Mouse (Mus musculus): ENCODE data around the gene Zfp653.

Zfp653 gene

DNA sequence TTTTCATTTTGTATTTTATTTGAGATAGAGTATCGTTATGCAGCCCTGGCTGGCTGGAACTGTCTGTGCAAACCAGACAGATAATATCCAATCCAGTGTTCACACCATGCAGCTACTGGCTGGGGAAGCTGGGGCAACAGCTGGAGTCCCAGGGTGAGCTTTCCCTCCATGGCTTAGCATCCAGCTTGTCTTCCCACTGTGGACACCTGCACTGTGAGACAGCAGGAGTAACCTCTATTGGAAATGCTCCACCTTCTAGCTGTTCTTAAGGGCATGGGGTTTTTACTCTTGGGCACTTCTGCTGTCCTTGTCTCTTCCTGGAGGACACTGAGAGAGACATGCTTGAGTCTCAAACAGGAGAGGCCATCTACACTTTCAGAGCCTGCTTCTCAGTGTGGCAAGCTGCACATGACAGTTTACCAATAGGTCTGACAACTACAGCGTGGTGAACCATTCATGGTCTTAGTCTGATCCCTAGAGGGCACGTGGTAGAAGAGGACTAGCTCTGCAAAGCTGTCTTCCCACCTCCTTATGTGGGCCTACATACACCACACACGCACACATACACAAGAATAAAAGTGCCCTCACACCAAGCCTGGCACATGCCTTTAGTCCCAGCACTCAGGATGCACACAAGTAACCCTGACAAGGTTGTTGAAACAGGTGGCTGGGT is 1.2 kb downstream of the Zfp653 start:
- DNase-seq (ENCODE audit: extremely low read depth, low read depth): no peak

DNA sequence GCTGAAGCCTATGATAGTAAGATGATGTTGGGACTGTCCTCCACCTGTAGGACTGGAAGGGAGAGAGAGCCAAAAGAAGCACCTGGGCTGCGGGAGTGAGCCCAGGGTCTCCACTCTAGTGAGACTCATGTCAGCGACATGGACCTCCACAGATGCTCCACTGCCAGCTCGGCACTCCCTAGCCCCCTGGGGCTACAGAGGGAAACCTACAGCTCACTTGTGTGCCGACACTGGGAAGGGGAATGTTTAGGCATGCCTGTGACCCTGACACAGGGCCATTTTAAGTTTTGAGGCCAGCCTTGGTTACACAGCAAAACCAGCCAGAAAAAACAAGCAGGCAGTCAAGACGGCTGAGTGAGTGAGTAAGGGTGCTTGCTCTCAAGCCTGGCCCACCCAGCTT is 4.0 kb downstream of the Zfp653 start:
- DNase-seq (ENCODE audit: extremely low read depth, low read depth): no peak

DNA sequence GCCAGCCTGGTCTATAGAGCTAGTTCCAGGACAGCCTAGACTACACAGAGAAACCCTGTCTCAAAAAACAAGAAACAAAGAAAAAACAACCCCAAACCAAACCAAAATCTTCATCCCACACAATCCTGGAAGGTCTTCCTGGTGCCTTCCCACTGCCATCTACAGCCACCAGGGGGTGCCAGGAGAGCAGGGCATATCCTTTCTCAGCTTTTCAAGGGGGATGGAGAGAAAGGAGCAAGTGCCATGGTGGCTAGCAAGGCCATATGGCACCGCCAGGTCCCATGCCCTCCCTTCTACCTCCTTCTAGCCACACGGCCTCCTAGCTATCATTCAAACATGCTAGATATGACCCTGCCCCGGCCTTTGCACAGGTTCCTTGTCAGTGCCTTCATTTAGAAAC is 4.7 kb downstream of the Zfp653 start:
- DNase-seq (ENCODE audit: extremely low read depth, low read depth): no peak

DNA sequence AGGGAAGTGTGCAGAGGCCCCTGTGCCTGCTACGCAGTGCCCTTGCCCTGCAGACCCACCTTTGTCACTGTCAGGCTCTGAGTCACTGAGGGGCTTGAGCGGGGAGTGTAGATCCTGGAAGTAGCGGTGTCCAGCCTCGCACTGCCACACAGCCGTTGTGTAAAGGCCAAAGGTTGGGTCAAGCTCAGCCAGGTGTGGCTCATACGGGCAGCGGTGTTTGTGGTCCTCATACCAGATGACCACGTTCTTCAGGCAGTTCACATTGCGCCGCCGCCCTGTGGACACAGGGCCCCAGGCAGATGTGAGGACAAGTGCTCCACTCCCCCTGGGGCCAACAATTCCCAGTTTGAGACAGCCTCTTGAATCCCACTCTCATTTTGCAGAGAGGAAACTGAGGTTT is 5.5 kb downstream of the Zfp653 start:
- no peak for DNase-seq (ENCODE audit: extremely low read depth, low read depth)

DNA sequence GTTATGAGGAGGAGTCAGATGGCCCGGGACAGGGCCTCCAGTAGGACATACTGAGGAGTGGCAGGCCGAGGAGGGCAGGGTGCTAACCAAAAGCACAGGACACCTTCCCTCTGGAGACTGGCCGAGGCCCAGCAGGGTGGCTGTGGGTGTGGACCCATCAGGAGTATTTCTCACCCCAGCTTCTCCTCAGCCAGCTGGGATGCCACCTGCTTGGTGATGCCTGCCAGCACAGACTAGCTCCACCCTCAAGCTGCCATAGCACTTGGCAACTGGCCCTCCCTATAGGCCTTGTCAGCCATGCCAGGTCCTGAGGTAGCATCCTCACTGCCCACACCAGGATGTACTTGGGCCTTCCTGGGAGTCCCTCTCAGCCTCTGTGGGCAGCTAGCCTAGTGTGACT is 6.8 kb downstream of the Zfp653 start:
- no peak for DNase-seq (ENCODE audit: extremely low read depth, low read depth)

DNA sequence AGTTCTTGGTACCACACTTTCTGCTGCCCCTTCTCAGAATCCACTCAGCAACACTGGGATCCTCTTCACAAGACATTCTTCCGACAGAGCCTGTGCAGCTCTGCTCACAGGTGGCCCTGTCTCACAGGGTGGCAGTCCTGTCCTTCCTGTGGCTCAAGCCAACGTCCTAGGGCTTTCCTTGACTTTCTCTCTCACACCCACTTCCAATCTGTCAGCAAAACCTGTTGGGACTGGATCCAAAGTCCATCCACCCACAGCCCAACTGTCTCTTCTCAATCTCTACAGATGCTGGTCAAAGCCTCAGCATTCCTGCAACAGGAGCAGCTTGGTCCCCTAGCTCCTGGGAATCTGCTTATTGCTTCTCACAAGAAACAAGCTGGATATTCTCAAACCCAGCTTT is 9.8 kb downstream of the Zfp653 start:
- DNase-seq (ENCODE audit: extremely low read depth, low read depth): no peak

DNA sequence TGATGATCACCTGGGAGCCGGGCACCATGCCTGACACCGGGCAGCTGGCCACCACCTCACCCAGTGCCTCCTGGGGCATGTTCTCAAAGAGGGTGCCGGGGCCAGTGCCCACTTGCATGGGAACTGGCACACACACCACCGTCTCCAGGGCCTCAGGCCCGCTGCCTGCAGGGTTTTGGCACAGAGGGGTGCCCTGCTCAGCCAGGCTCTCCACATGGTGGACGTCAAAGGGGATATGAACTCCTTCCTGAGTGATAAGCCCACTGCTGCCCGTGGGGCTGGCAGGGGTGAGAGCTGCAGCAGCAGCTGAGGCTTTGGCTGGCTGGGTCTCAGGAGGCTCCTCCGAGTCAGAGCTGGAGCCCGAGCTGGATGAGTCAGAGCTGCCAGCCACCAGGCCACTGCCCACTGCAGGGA is 13.2 kb downstream of the Zfp653 start:
- no peak for DNase-seq (ENCODE audit: extremely low read depth, low read depth)

DNA sequence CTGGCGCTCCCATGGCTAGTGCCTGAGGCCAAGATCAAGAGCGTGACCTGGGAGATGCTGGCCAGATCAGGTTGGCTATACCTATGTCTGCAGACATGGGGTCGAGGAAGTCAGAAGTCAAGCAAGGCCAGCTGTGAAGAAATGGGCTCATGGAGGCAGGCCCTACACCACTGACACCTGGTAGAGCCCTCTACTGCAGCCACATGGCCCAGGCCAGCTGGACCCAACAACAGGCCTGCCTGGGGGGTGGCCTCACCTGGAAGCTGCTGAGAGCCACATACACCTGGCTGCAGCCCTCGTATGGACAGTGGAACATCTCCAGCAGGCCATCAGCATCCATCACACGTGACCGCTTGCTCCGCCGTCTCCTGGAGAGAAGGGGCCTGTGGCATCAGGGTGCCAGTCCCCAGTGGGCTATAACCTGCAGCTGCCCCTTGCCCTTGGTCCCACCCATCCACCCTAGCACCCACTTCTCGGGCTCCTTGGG is 14.1 kb downstream of the Zfp653 start:
- DNase-seq (ENCODE audit: extremely low read depth, low read depth): no peak

DNA sequence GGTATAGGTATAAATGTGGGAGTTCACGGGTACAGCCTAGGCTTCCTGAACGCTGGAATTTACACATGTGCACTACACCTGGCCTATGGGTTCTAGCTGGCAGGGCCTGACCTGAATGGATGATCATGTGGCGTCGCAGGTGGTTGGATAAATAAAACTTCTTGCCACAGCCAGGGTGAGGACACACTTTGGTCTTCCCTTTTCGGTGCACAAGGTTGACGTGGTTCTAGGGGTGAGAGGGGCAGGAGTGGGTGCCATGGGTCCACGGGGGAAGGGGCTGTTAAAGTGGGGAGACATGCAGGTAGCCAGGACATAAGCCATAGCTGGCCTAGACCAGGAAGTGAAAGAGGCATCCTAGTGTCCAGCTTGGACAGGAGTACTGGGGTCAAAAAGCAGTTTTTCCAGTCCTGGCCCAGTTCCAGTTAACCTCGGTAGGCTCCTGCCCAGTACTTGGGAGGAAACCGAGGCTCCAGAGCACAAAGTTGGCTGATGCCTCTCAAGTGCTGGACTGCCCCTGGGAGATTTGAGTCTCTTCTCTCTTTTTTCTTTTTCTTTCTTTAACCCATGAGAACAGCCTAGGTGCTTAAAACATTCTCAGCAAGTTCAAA is 14.8 kb downstream of the Zfp653 start:
- no peak for DNase-seq (ENCODE audit: extremely low read depth, low read depth)

DNA sequence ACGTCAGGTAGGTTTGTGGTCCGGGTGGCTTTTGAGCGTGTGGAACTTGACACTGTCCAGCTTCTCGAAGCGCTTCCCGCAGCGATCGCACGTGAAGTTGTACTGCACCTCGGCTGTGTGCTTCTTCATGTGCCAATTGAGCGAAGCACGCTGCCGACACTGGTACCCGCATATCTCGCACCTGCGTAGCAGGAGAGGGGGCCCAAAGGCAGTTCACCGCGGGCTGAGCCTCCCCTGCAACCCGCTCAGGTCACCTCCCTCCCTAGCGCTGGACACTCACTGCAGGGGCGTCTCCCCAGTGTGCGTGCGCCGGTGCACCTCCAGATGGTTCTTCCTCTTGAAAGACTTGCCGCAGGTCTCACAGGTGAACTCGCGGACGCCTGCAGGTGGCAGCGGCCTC is 15.5 kb downstream of the Zfp653 start:
- no peak for DNase-seq (ENCODE audit: extremely low read depth, low read depth)

DNA sequence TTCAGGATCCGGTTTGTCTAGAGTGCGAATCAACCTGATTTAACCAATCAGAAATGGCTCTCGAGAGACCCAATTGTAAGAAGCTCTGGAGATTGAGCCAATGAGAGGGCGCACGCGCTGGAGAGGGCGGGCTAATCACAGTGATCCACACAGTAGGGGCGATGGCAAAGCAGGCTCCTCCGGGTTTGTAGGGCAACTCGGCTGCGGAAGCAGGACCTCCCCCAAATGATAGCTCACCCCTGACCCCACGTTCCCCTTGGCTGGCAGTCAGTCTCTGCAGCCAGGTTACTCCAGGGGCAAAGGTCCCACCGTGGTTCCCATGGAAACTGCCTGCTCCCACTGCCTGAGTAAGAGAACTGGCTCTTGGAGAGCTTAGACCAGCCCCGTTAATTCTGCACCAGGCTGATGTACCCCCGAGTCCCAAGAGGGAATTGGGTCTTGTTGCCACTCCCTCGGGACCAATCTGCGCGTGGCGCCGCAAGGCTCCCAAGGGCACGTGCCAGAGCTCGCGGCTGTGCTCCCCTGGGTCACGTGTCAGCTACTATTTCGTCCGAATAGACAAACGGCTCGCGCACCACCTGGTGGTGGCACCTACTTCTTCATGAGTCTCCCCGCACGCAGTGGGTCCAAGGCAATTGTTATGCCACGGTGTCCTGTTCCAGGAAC is 16.6 kb downstream of the Zfp653 start:
- DNase-seq (ENCODE audit: extremely low read depth, low read depth): peak; percentile 64

DNA sequence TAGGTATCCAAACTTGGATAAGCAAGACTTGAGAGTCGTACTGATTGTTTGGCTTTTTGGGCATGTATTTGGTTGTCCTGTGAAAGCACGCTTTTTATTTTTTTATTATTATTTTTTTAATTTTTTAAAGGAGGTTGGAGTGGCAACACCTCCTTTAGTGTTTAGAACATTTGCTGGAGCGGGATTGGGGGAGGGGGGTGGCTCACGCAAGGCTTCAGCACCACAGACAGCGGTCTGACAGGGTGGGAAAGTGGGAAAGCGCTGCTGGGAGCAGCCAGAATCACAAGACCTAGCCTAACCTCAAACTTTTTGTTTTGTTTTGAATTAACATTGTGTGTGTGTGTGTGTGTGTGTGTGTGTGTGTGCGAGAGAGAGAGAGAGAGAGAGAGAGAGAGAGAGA is 17.5 kb downstream of the Zfp653 start:
- DNase-seq (ENCODE audit: extremely low read depth, low read depth): no peak

DNA sequence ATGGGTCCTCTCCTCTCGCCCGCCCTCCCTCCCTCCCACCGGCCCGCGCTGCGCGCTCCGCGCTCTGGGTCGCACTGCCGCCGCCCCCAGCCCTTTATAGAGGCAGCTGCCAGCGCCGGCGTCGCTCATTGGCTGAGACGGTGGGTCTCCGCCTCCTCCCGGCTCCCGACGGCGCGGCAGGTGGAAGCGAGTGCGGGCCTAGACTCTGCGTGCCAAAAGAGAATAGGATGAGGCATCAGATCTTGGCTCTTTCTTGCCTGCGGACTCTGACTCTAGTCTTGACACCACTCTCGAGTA is 19.3 kb downstream of the Zfp653 start, which contains the start of gene Elavl3:
Gene Elavl3 (minus strand): TSS at position 66 of the 297 bp plus-strand sequence.
- no peak for DNase-seq (ENCODE audit: extremely low read depth, low read depth)

DNA sequence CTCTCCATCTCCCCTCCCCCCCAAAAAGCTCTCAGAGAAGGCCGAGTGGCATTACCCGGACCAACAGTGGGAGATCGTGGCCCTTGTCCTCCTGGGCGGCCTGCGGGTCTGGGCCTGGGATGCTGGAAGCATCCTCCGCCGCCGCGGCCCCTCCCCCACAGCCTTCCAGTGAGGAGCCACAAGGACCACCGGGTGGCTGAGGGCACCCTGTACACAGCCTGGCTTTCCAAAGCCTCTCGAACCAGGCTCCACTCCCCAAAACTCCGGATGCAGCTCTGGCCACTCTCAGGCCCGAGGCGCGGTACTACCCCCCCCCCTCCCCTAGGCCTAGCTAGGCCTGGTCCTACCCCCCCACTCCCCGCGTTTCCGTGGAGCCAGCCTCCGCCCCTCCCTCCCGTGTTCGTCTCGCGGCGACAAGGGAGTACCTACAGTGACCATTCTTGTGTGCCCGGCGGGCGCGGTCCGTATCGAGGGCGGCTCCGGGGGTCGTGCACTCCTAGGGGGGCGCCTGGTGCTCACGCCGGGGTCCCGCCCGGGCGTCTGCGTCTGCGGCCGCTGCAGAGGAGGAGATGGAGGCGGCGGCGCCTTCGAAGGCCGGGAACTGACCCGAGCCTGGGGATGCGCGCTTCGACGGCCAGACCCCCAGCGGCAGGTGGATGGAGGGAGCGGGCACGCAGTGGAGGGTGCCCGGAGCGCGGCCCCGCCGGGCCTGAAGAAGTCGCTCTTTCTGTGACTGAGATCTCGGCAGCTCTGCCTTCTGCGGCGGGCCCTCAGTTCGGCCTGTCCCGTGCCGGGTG is 19.8 kb downstream of the Zfp653 start:
- DNase-seq (ENCODE audit: extremely low read depth, low read depth): no peak

DNA sequence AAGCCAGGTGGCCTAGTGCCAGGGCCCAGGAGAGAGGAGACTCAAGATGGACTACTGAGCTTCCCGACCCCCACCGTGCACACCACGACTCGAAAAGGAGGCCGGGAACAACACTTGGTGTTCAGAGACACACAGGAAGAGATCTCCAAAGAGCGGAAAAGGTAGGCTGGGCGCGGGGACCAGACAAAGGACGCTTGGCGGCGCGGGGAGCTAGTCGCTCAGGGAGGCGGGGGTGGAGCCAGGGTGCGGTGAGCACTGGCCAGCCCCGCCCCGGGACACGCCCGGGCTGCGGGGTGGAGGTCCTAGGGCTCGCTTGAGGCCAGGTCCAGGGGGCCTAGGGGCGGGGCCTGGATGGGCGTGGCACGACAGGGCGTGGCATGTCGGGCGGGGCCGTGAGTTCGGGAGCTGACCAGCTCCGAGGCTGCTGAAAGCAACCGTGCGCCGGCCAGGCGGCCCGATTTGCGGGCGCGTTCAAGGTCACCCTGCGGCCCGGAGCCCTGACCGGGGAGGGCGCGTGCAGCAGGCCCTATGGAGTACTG is 20.8 kb downstream of the Zfp653 start:
- DNase-seq (ENCODE audit: extremely low read depth, low read depth): no peak

DNA sequence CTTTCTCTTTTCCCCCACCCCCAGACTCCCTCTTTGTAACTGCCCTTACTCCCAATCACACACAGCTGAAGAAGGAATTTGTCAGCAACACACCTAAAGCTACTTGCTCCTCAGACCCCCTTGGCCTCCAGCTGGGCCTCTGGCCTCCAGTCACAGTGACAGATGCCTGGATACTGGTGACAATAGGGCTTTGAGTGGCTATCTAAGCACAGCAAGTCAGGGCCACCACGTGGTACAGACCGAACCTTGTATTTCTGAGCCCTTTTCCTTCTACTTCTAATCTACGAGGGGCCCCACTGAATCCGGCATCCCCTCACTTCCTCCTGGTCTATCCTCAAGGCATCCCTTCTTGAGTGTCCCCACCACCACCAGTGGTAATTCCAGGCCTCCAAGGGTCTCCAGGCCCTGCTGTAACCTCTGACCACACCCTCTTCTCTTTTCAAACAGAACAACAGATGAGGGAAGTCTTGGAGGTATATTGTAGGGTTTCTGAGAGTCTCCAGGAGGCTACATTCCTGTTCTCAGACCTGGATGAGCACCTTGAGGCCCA is 21.4 kb downstream of the Zfp653 start:
- no peak for DNase-seq (ENCODE audit: extremely low read depth, low read depth)

DNA sequence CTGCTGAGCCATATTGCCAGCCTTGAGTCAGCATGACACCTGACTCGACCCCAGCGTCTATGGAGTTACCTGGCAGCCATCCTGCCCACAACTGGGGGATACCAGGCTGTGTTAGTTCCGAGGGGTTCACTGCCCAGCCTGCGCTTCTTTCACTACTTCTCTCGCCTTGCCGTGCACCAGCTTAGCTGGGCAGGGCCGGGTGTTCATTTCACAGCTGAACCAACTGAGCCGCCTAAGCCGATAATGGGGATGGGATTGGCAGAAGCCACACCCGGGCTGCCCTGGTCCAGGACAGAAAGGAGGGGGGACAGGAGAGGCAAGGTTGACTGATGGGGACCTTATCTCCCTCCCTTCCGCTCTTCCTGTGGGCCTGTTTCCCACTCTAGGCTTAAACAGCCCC is 21.9 kb downstream of the Zfp653 start:
- no peak for DNase-seq (ENCODE audit: extremely low read depth, low read depth)

DNA sequence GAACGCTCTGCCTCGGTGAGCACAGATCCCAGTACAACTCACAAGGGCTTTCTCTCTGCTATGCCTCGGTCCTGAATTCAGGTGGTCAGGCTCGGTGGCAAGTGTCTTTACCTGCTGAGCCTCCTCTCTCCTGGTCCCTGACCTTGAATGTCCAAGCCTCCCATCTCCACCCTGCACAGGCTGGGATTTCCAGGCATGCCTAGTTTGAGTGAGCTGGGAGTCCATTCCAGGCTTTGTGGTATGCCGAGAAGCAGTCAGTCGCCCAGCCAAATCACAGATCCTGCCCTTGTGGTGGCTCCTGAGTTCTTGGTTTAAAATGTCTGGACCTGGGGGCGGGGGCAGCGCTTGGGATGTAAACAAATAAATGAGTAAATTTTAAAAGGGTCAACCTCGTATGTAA is 23.8 kb downstream of the Zfp653 start:
- no peak for DNase-seq (ENCODE audit: extremely low read depth, low read depth)

DNA sequence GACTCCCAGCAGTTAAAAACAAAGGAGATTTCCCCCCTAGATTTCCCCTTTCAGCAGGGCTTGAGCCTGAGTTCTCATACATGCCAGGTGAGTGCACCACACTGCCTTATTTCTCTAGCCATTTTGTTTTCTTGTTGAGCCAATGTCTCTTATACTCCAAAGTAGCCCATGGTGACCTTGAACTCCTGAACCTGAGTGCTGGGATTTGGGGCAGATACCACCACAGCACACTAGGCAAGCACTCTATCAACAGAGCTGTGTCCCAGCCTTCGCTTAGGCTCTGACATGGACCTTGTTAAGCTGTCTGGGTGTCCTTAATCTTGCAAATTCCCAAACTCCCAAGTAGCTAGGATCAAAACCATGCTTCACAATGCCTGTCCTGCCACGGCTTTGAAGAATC is 29.3 kb downstream of the Zfp653 start:
- no peak for DNase-seq (ENCODE audit: extremely low read depth, low read depth)

DNA sequence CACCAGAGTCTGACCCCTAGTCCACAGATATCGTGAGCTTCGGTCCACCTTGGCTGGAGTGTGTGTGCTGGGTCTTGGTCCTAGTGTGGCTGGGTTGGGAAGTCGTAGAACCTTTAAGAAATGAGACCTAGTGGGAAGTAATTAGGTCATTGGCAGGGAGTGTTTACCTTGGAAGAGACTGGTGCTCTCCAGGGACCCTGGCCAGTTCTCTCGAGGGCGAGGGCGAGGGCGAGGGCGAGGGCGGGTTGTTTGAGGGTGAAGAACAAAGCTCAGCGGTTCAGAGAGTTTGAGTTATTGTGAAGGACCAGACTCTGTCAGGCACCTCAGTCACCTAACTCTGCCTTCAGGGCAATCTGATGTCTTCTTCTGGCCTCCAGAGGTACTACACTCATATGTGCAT is 33.4 kb downstream of the Zfp653 start:
- no peak for DNase-seq (ENCODE audit: extremely low read depth, low read depth)

DNA sequence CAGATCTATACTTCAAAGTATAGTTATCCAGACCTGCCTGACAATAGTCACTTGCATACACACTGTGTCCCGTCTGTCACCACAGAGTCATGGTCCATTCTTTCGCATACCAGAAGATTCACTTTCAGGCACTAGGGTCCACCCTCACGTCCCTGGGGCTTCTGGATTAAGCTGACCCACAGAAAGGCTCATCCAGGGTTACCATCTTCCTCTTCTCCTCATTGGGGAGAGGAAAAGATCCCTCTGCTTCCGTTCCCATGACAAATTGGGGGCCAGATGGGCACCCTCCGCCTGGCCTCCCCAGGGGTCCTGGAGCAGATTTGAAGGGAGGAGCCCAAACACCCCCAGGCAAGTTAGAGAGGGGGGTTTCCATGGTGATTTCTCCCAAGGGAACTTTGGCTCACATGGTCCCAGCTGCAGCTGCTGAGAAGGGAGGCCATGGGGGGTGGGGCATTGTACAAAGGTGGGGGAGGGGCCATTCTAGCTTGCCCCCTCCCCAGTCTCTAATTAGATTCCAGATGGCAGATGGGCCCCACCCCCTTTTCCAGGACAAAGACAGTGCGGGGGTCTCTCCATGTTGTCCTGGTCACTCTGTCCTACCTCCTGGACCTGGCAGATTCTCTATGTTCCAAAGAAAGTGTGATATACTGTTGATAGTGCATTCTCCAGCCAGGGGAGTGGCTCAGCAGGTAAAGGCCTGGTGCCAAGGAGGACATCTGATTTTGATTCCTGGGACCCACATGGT is 35.7 kb downstream of the Zfp653 start:
- DNase-seq (ENCODE audit: extremely low read depth, low read depth): no peak
